Mouse (Mus musculus) layer of hippocampus, postnatal 14 days (tissue): Measurements from ENCODE around the gene Rhof. TPM values are rescaled to one million over a fixed set of nuclear protein-coding genes. Genes with fewer than 3 reads are reported as not detected.
A peak's percentile ranks its signal among the peaks of the same experiment; 100 is the strongest.

Experiments
- DNase-seq, 2 experiments: peaks; one replicate each; pipeline ENCODE4 v3.0.0; 2021 to 2022; ENCODE audit warnings: low spot score in 2 of 2, mixed read lengths in 1 of 2
- total RNA-seq, 2 experiments: library from RNA; stranded (reverse); gene quantifications; 2 replicates each; pipeline ENCODE4 v1.2.3; 2021

Rhof gene
- total RNA-seq, 2 experiments from 2014 or later = 42.3 to 42.9 TPM

DNA sequence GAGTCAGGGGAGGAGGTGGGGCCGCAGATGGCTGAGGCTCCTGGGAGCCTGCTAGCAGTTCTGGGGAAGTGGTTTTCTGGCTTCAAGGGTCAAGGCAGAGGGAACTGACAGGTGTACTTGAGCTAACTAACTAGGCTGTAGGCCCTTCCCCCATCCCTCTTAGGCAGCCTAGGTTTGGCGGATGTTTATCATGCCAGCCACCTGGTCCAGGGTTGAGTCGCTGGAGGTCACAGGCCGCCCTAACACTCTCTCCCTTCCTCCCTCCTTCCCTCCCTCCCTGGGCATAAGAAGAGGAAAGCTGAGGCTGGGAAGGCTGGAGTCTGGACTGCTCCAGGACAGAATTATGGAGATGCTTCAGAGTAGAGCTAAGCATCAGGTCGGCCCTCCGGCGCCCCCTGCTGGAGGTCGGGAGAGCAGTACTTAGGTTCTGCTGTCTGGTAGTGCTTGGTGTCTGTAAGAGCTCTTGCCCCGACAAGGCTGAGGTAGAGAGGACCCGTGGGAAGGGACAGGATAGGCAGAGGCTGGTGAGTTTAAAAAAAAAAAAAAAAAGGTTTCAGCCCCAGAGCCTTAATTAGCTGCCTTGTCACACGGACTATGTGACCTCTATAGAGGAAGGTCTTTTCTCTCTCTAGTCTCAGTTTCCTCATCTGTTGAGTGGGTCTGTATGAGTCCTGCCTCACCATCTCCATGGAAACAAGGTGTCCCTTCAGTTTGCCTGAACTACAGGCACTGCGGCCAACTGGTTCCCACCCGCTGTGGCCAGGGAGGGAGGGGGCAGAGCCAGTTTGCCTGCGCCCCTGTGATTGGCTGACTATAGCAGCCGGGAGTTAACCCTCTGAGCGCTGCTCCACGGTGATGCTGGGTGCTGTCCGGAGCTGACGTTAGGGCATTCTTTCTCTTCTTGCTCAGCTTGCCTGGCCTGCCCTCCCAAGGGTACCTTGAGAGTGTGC lies 17.2 kb upstream of the Rhof start:
- DNase-seq = peak; percentile 90 to 93

DNA sequence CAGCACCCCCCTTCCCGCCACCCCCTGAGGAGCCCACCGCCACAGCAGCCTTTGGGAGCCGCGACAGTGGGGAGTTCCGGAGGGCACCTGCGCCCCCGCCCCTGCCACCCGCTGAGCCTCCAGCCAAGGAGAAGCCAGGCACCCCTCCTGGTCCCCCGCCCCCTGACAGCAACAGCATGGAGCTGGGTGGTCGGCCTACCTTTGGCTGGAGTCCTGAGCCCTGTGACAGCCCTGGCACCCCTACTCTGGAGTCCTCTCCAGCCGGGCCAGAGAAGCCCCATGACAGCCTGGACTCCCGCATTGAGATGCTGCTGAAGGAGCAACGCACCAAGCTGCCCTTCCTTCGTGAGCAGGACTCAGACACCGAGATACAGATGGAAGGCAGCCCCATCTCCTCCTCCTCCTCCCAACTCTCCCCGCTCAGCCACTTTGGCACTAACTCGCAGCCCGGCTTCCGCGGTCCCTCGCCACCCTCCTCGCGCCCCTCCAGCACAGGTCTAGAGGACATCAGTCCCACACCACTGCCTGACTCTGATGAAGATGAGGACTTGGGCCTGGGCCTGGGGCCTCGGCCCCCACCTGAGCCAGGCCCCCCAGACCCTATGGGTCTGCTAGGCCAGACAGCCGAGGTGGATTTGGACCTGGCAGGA lies 15.7 kb upstream of the Rhof start:
- DNase-seq = no peak

- DNase-seq = no peak
These were observed 15.1 kb upstream of the Rhof start for GRCm38 (mm10) chr5:123147569-123147968.

DNA sequence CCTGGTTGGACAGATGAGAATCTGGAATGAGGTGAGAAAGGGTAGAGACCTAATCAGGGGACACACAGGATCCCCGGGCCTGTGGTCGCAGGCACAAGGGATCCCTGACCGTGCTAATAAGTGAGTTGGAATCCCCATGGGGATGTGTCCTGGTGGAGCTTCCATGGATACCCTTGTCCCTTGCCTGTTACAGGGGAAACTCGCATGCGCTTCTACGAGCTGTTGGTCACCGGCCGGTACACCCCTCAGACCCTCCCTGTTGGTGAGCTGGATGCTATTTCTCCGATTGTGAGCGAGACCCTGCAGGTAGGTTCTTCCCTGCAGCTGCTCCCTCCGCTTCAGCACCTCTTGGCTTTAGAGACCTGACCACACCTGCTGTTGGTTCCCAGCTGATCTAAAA lies 13.9 kb upstream of the Rhof start:
- DNase-seq = no peak

GRCm38 (mm10) chr5:123144746-123145590 lies 12.5 kb upstream of the Rhof start:
- no peak for DNase-seq

DNA sequence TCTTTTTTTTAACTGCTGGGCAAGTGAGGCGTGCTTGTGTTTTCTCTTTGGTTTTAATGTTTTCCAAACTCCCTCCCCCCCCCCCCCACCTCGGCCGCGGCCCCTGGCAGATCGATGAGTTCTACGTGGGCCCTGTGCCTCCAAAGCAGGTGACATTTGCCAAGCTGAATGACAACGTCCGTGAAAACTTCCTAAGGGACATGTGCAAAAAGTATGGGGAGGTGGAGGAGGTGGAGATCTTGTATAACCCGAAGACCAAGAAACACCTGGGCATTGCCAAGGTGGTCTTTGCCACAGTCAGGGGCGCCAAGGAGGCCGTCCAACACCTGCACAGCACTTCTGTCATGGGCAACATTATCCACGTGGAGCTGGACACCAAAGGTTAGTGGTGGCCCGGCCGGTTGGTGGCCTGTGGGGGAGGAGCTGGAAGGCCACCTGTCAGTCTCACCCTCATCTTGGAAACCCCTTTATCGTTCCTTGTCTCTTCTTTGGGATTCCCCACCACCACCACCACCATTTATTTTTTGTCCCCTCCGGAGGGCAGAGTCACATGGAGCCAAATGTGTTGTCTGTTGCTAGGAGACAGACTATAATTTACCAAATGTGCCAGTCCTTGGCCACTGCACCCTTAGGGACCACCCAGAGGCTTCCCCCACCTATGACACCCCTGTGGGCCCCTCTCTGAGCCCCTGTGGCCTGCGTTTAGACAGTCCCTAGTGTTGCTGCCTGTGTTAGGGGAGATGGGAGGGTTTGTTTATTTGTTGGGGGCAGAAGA lies 11.7 kb upstream of the Rhof start:
- no peak for DNase-seq

DNA sequence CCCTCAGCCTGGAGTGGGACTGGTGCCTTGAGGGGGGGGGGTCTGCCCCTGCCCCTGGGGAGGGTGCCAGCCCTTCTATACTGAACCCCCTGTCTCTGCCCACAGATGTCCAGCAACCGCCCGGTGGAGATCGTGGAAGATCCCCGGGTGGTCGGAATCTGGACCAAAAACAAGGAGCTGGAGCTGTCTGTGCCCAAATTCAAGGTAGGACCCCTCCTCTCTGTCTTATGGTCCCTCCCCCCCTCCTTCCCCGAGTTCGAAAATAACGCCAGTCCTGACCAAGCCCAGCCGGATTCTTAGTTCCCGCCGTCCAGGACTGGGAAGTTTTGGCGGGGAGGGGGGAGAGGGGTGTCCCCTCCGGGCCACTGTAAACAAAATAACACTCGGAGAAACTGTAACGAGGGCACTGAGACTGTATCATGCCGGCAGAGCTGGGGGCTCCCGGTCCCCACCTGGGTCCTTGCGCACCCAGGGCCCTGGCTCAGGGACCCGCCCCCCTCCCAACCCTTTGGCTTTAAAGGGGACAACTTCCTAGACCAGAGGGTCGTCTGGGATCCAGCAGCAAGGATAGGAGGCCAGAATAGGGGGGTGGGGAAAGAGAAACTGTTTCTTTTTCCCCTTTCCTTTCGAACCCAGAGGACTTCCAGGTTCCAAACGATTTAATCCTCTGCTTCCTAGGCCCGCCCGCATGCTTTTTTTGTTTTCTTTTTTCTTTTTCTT lies 10.9 kb upstream of the Rhof start:
- DNase-seq = no peak

DNA sequence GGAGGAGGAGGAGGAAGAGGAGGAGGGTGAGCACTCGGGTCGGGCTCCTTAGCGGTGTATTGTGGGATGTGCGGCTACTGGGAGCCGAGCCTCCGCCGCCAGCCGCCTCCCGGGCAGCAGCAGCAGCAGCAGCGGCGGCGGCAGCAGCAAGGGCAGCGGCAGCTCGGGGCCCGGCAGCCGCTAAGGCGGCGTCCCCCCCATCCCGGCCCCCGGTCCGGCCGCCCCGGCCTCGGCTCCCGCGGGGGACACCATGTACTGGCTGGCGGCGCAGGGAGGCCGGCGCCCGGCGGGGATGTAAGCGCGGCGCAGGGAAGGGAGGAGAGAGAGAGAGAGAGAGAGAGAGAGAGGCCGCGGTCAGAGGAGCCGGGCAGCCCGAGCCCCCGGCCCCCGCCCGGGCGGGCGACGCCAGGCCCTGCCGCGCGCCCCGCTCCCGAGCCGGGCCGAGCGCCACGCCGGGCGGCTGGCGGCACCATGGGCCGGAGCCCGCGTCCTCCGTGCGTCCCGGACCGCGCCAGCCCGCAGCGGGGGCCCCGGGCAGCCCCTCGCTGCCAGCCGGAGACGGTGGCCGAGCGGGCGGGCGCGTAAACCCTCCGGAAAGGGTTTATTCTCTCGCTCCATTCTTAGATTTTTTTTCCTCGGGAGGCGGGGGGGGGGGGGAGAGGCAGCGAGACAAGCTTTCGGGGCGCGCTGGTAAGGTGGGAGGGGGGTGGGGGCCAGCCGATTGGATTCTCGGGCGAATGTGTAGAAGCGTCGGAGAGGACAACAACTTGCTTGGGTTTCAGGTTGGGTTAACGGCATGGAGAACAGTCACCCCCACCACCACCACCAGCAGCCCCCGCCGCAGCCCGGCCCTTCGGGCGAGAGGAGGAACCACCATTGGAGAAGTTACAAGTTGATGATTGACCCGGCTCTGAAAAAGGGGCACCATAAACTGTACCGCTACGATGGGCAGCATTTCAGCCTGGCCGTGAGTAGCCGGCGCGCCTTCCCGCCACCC lies 10.0 kb upstream of the Rhof start, which contains the start of gene Setd1b:
Gene Setd1b (plus strand): TSS at position 33 of the 997 bp plus-strand sequence.
- no peak for DNase-seq

DNA sequence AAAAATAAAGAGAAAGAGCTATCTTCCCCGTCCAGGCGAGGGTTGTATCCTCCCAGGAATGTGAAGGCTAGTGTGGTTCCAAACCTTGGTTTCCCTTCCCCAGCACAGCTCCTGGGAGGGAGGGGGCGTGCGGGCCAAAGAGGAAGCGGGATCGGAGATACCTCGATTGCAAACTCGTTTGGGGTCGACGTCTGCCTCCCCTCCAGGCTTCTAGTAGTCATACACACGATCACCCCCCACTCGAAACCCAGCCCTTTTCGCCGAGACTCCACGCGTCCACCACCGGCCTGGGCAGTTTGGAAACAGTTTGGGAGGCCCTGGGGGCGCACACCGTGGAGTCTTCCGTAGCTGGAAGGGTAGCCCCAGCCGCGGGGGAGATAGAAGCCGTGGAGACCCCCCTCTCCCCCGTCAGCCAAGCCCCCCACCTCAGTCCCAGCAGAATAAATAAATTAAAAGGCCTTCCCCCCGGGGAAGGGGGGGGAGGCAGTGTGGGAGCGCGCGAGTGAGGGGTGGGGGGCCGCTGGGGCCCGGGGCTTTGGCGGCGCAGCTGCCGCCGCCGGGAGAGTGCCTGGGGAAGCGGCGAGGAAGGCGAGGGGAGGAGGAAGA lies 9.2 kb upstream of the Rhof start:
- DNase-seq = no peak

DNA sequence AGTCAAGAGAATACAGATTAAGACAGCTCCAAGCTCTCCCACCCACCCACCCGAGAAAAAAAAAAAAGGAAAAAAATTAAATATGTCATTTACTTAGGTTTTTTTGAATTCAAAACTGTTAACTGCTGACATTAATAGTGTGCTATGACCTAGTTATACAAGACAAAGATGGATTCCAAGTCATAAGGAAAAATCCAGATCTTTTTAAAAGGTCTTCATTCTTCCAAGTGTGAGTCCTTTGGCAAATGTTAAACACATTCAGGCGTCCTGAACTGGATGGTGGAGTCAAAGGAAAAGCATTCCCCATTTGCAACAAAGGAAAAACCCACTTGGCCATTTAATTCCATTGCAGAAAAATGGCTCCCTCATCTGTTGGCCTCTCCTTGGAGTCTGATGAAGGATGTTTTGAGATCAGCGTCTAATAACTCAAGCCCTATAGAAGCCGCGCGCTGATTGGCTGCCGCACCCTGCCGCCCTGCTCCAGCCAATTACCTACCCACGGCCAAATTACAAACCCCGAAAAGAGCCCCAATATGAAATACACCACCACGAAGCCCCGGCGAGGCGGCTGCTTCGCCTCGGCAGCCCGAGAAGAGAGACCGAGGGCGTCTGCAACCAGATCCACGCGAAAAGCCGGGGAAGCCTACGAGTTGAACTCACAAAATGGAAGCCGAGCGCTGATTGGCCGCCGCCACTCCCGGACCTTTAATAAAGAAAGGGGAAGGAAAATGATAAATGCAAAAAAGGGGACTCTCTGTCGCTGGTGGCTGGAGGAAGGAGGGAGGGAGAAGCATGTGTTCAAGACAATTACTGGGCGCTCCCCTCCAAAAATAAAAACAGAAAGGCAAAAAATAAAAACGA lies 8.4 kb upstream of the Rhof start:
- DNase-seq = peak; percentile 93 to 96

DNA sequence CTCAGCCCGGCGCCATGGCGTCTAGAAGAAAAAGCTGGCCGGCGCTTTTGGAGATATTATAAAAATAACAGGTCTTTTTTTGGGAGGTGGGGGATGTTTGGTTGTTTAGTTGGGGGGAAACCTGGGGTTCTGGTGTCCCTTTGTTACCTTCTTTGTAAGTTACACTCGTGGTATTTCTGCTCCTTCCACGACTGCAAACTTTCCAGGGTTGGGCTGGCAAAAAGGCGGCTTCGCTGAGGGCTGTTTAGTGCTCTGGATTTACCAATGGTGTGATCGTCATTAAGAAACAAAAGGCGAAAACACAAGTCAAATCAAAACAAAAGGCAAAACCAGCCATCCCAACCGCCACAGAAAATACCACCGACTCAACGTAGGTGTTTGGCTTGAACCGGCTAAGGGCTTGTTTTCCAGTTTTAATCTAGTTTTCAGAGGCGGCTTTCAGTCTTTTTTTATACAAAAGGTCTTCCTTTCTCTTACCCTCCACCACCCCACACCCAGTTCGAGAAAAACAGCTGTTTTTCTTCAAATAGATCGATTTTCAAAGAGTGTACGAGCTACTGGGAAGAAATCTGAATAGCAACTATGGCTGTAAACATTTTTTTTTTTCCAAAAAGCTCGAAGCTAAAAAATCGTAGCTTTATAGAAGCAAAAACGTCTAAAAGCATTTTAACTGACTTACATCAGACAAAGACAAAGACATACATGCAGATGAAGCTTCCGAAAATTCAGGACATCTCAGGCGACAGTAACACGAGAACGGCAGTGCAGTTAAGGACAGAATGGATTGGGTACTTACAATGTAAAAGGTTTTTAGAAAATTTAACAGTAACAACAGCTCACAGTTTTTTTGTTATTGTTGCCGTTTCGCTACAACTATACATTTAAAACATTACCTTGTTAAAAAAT lies 7.5 kb upstream of the Rhof start:
- peak in 1 of 2 experiments; percentile 37 for DNase-seq

GRCm38 (mm10) chr5:123138953-123139721 lies 6.6 kb upstream of the Rhof start:
- peak; percentile 86 to 90 for DNase-seq

DNA sequence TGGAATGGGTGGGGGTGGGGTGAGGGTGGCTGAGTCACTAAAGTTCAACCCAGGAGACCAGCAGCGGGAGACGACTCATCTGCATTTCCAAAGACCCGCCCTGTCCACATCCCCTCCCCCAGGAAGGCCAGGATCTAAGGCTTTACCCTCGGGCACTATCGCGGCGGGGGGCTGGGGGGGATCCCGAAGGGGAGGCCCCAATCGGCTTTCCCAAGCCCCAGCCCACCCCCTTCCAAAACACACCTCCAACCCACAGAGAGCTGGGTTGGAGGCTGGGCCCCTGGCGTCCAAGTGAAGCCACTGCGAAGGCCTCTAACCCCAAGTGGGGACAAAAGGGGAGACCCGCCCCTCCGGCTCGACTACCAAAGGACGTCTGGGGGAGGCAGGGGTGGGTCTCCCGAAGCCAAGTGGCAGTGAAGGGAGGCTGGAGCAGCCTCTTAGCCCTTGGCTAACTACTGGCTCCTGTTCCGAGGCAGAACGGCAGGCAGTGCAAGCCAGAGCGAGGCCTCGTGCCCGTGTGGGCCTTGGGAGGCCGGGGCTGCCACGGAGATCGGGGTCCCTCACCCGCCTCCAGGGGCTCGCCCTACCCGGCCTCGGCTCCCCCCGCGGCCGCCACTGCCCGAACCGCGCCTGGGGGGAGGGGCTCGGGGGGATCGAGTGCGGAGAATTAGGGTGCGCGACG lies 5.9 kb upstream of the Rhof start:
- DNase-seq = no peak

GRCm38 (mm10) chr5:123137910-123138229 lies 5.4 kb upstream of the Rhof start:
- DNase-seq = no peak
